In genomic region chr2:33220674-33221338, GRCm38 (mm10) we compare ENCODE assay signal across 14 mouse cellular contexts. TPM values are rescaled to one million over a fixed set of nuclear protein-coding genes. Genes with fewer than 3 reads are reported as not detected.
DNase-seq lines count a peak whose midpoint lies in the region; ATAC-seq lines count a peak whose summit lies in the region.
"Had no signal": no experiment of that assay in that cellular context is flagged by ENCODE, and none has a peak within 500 bp of the region (broad histone marks: within the 10 kb centered on the region; RNA-seq: fewer than 3 reads in every experiment).

No protein-coding gene starts in this region.

- peaks cover 50% of the 10 kb centered on the region for H3K4me1 ChIP-seq in embryonic facial prominence, embryonic 12.5 days
- H3K4me1 ChIP-seq in kidney, embryonic 16.5 days (ENCODE audit: insufficient read depth, low read length), result peaks cover 75% of the 10 kb centered on the region
- peaks cover 70% of the 10 kb centered on the region for H3K4me1 ChIP-seq in limb, embryonic 13.5 days
- H3K4me1 ChIP-seq in midbrain, embryonic 14.5 days (ENCODE audit: control insufficient read depth, insufficient read depth, low read length), result peaks cover 19% of the 10 kb centered on the region

- H3K27ac ChIP-seq in embryonic facial prominence, embryonic 12.5 days, result 0 out of 2 replicates have a peak overlapping the region, but pooled peaks have one; percentile 9
- H3K27ac ChIP-seq in kidney, embryonic 16.5 days (ENCODE audit: low read length), result peak overlapping the region; percentile 54; the same call in 1 of the 2 replicates
- H3K27ac ChIP-seq in limb, embryonic 13.5 days, result peak overlapping the region; percentile 49; the same call in 1 of the 2 replicates
- no peak overlapping the region for H3K27ac ChIP-seq in midbrain, embryonic 14.5 days (replicated peaks; ENCODE audit: low read depth, low read length)
- H3K27ac ChIP-seq: forebrain, embryonic 15.5 days had no signal

- no peaks in the 10 kb centered on the region for H3K27me3 ChIP-seq in embryonic facial prominence, embryonic 12.5 days
- no peaks in the 10 kb centered on the region for H3K27me3 ChIP-seq in kidney, embryonic 16.5 days (ENCODE audit: insufficient read depth, low read length)
- no peaks in the 10 kb centered on the region for H3K27me3 ChIP-seq in limb, embryonic 13.5 days
- H3K27me3 ChIP-seq in midbrain, embryonic 14.5 days (ENCODE audit: control insufficient read depth, insufficient read depth, low read length), result no peaks in the 10 kb centered on the region
- H3K27me3 ChIP-seq: embryonic facial prominence, embryonic 15.5 days; forebrain, embryonic 15.5 days had no signal

- H3K9ac ChIP-seq in embryonic facial prominence, embryonic 12.5 days, result no peak overlapping the region
- no peak overlapping the region for H3K9ac ChIP-seq in kidney, embryonic 16.5 days (replicated peaks; ENCODE audit: low read length)
- 0 out of 2 replicates have a peak overlapping the region, but pooled peaks have one; percentile 0 for H3K9ac ChIP-seq in limb, embryonic 13.5 days
- no peak overlapping the region for H3K9ac ChIP-seq in midbrain, embryonic 14.5 days (replicated peaks; ENCODE audit: low read length)
- H3K9ac ChIP-seq: embryonic facial prominence, embryonic 15.5 days; forebrain, embryonic 15.5 days had no signal

- intact Hi-C loops in heart, postnatal 14 days (cut with DNase I), result loop anchor here (5.0 kb wide), 2 partner anchors 46 to 96 kb away; no protein-coding TSS in a partner anchor

- peak; percentile 93 for DNase-seq in heart, adult 11 months
- DNase-seq in heart, postnatal 14 days, result no peak
- no peak for DNase-seq in neural tube, embryonic 10.5 days (ENCODE audit: extremely low spot score, low spot score)
- no peak for DNase-seq in midbrain, embryonic 14.5 days
- no peak for DNase-seq in urinary bladder, postnatal 36 days (ENCODE audit: low spot score in 2 of 2)
- DNase-seq: adrenal gland, postnatal 14 days; right cerebral cortex, postnatal 14 days; thymus, adult 18-20 months had no signal

- H3K36me3 ChIP-seq in embryonic facial prominence, embryonic 12.5 days, result peaks cover 16% of the 10 kb centered on the region; the same call in 1 of the 2 replicates
- H3K36me3 ChIP-seq in kidney, embryonic 16.5 days (ENCODE audit: insufficient read depth, low read length), result no peaks in the 10 kb centered on the region
- peaks cover 42% of the 10 kb centered on the region for H3K36me3 ChIP-seq in limb, embryonic 13.5 days
- H3K36me3 ChIP-seq in midbrain, embryonic 14.5 days (ENCODE audit: control insufficient read depth, insufficient read depth, low read length), result no peaks in the 10 kb centered on the region
- H3K36me3 ChIP-seq: forebrain, embryonic 15.5 days; G1E had no signal

- no peak overlapping the region for H3K4me2 ChIP-seq in embryonic facial prominence, embryonic 12.5 days (replicated peaks)
- no peak overlapping the region for H3K4me2 ChIP-seq in kidney, embryonic 16.5 days (replicated peaks; ENCODE audit: low read depth, low read length)
- H3K4me2 ChIP-seq in limb, embryonic 13.5 days (replicated peaks), result peak overlapping the region; percentile 36
- H3K4me2 ChIP-seq in midbrain, embryonic 14.5 days (ENCODE audit: low read length), result no peak overlapping the region
- H3K4me2 ChIP-seq: embryonic facial prominence, embryonic 15.5 days; forebrain, embryonic 15.5 days had no signal

- ATAC-seq in embryonic facial prominence, embryonic 12.5 days (ENCODE audit: insufficient number of reproducible peaks, insufficient read depth, low FRiP score, low TSS enrichment), result no peak
- peak; percentile 20; the same call in 1 of the 2 replicates for ATAC-seq in kidney, embryonic 16.5 days (ENCODE audit: low FRiP score, low TSS enrichment)
- ATAC-seq in limb, embryonic 13.5 days (ENCODE audit: low FRiP score, low read depth), result no peak
- no peak for ATAC-seq in midbrain, embryonic 14.5 days (ENCODE audit: low FRiP score, low TSS enrichment)
- ATAC-seq: forebrain, embryonic 15.5 days had no signal

- no peaks in the 10 kb centered on the region for H3K9me3 ChIP-seq in embryonic facial prominence, embryonic 12.5 days
- no peaks in the 10 kb centered on the region for H3K9me3 ChIP-seq in kidney, embryonic 16.5 days (ENCODE audit: low read length)
- no peaks in the 10 kb centered on the region for H3K9me3 ChIP-seq in limb, embryonic 13.5 days
- no peaks in the 10 kb centered on the region for H3K9me3 ChIP-seq in midbrain, embryonic 14.5 days (ENCODE audit: control insufficient read depth, low read length)
- H3K9me3 ChIP-seq: embryonic facial prominence, embryonic 15.5 days; forebrain, embryonic 15.5 days; G1E had no signal

- no peak overlapping the region for H3K4me3 ChIP-seq in embryonic facial prominence, embryonic 12.5 days
- no peak overlapping the region for H3K4me3 ChIP-seq in kidney, embryonic 16.5 days (ENCODE audit: low read length)
- H3K4me3 ChIP-seq in limb, embryonic 13.5 days, result no peak overlapping the region
- H3K4me3 ChIP-seq in midbrain, embryonic 14.5 days (replicated peaks; ENCODE audit: low read depth, low read length), result no peak overlapping the region
- H3K4me3 ChIP-seq: embryonic facial prominence, embryonic 15.5 days; forebrain, embryonic 15.5 days had no signal

- 74% methylated on average over 10 of the region's 10 CpGs for WGBS in embryonic facial prominence, embryonic 12.5 days
- WGBS in kidney, embryonic 16.5 days, result 73% methylated on average over 10 of the region's 10 CpGs
- 57% methylated on average over 10 of the region's 10 CpGs for WGBS in limb, embryonic 13.5 days
- 94% methylated on average over 10 of the region's 10 CpGs for WGBS in midbrain, embryonic 14.5 days

RNA-seq across cellular contexts. Expression of gene Angptl2, which starts 4.9 kb away (rescaled TPM):
- 10 to 100 TPM; 83.2 to 85.0 TPM for total RNA-seq in heart, postnatal 14 days (2021)
- 42.6 and 43.9 TPM in 2 replicates for polyA plus RNA-seq in embryonic facial prominence, embryonic 12.5 days (2016; fragmentation: Nextera tagmentation; extraction: Ambion mirVana)
- 46.2 and 46.5 TPM in 2 replicates for polyA plus RNA-seq in kidney, embryonic 16.5 days (2015; fragmentation: Nextera tagmentation; extraction: Ambion mirVana)
- 69.7 and 76.0 TPM in 2 replicates for polyA plus RNA-seq in limb, embryonic 13.5 days (2015; fragmentation: Nextera tagmentation; extraction: Ambion mirVana)
- 2.1 and 10.1 TPM in 2 replicates for polyA plus RNA-seq in midbrain, embryonic 14.5 days (2014; fragmentation: Nextera tagmentation; extraction: Ambion mirVana)
- polyA plus RNA-seq: G1E had no signal
